Mouse (Mus musculus) CD4-positive, CD25-positive, alpha-beta regulatory T cell, adult 9 weeks (primary cell): ENCODE results near the gene Olfr372. TPM values are rescaled to one million over a fixed set of nuclear protein-coding genes. Genes with fewer than 3 reads are reported as not detected.

Experiments used
- polyA plus RNA-seq: library from polyadenylated mRNA; unstranded; fragments of 100-300 nt; shearing (Covaris generic); gene quantifications from one replicate; pipeline ENCODE4 v1.2.1, GENCODE M21; 2017

The Olfr372 gene
- polyA plus RNA-seq = not detected

DNA sequence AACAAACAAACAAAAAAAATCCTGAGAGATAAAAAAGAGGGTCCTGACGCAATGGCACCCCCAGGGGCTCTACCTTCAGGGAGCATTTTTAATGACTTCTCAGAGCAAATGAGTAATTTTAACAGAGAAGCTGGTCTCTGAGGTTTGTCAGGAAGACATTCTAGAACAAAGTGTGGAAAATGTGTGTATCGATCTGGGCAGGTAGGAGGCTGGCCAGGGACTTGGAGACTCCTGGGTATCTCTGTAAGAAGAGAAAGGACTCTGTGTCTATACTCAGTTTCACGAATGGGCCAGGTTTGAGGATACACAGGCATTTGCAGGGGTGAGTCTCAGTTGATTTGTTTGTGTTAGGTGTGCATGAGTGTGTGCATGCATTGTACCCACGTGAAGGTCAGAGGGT is at the start of gene Olfr372:
TSS of gene Olfr372 (plus strand) at position 301 of the 400 bp plus-strand sequence.

DNA sequence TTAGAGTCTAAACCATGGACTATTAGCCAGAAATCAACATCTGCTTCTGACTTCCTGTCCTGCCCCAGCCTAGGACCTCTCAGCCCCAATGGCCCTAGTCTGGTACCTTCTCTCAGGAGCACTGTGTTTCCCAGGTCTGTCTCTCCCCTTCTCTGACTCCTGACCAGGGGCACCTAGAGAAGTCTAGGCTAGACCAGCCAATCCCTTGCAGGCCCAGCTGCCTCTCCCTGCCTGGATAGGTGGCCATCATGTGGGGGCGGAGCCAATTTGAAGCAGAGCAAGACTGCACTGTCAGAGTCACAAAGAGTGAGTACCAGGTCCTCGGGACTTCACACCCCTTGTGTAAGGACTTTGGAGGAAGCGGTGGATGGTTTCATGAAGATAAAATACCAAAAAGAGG is 31.5 kb upstream of the Olfr372 start, which contains the start of gene Cyp4f18:
TSS of gene Cyp4f18 (minus strand) at position 154 of the 400 bp plus-strand sequence.

DNA sequence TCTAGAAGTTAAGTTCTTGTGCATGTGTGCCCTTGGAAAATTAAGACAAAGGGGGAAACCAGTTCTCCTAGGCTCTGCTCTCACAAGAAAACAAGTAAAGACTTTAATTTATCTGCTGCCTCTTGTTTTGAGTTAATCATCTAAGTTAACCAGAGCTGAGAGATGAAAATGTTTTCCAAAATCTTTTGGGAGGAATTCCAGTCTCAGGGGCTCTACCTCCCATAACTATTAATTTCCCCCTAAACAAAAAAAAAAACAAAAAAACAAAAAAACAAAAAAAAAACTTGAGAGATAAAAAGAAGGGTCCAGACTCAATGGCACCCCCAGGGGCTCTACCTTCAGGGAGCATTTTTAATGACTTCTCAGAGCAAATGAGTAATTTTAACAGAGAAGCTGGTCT is 41.9 kb downstream of the Olfr372 start, which contains the start of gene Olfr373:
TSS of gene Olfr373 (plus strand) at position 301 of the 400 bp plus-strand sequence.

DNA sequence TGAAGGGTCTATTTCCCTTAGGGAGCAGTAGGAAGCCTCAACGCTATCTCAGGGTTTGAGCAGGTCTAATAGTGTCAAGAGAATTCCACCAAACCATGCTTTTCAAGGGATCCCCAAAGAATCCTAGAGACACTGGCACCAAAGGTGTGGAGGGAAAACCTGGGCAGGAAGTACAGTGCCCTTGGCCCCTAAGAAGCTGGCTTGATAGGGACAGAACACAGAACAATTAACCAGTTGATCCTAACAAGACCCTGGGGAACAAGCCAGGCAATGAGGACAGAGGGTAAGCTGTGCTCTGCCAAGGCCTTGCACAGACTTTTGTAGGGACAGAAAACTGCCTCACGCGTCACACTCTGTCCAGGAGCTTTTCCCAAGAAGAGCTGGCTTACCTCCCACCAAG is 65.7 kb downstream of the Olfr372 start, which contains the start of gene Olfr374:
TSS of gene Olfr374 (plus strand) at position 301 of the 400 bp plus-strand sequence.

Other genes with a start within 250 kb of the Olfr372 start
- 13.0 TPM for gene Zfp709, start 159.2 kb upstream of the Olfr372 start, polyA plus RNA-seq
- gene Zfp882, start 132.6 kb upstream of the Olfr372 start, polyA plus RNA-seq = 7.9 TPM
- 20.8 TPM for gene Zfp617, start 132.6 kb upstream of the Olfr372 start, polyA plus RNA-seq
- gene Zfp961, start 90.2 kb upstream of the Olfr372 start, polyA plus RNA-seq = 29.6 TPM
- gene Cyp4f18, start 31.6 kb upstream of the Olfr372 start, polyA plus RNA-seq = 0.92 TPM
- gene Olfr373, start 42.0 kb downstream of the Olfr372 start, polyA plus RNA-seq = 0.26 TPM
- gene Olfr374, start 65.8 kb downstream of the Olfr372 start, polyA plus RNA-seq = 0.19 TPM
- 240 TPM for gene Tpm4, start 93.8 kb downstream of the Olfr372 start, polyA plus RNA-seq
- 226 TPM for gene Rab8a, start 120.0 kb downstream of the Olfr372 start, polyA plus RNA-seq
- 35.8 TPM for gene Hsh2d, start 148.4 kb downstream of the Olfr372 start, polyA plus RNA-seq
- 0.14 TPM for gene Cib3, start 171.6 kb downstream of the Olfr372 start, polyA plus RNA-seq
- not detected for gene Gm11034, start 172.4 kb downstream of the Olfr372 start, polyA plus RNA-seq
- 123 TPM for gene Fam32a, start 178.5 kb downstream of the Olfr372 start, polyA plus RNA-seq
- 194 TPM for gene Ap1m1, start 198.8 kb downstream of the Olfr372 start, polyA plus RNA-seq